Mouse (Mus musculus): ENCODE data around the gene Fam76b.
"Not testable (repeated sequence)": the region's sequence is repeated elsewhere in the genome, so short reads cannot be mapped to it uniquely, and the experiment has no call there.

The Fam76b gene

DNA sequence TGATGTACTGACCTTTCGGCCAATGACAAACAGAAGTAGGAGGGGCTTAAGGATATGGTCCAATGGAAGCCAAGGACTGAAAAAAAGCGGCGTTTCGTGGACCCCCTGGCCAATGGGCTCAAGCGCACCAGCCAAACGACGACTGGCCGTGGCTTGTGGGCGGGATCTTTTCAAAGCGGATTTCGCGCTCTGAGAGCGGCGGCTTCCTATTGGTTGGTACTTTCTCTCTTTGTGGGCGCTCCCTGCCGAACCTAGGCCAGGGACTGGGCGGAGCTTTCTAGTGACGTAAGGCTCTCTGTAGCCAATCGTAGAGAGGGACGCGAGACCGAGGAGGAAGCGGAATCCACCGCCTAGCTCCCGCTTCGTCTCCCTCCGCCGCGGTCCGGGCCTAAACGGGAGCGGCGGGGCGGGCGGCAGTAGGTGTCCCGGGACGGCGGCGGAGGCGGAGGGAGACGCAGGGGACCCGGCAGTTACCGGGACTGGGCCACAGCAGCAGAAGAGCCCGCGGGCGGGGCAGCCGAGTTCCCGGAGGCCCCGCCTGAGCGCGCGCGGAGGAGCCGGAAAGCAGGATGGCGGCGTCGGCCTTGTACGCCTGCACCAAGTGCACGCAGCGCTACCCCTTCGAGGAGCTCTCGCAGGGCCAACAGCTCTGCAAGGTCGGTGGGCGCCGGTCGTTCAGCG lies at the start of gene Fam76b:
TSS of gene Fam76b (plus strand) at position 311 of the 681 bp plus-strand sequence.
- peak; percentile 98 to 99 for DNase-seq

DNA sequence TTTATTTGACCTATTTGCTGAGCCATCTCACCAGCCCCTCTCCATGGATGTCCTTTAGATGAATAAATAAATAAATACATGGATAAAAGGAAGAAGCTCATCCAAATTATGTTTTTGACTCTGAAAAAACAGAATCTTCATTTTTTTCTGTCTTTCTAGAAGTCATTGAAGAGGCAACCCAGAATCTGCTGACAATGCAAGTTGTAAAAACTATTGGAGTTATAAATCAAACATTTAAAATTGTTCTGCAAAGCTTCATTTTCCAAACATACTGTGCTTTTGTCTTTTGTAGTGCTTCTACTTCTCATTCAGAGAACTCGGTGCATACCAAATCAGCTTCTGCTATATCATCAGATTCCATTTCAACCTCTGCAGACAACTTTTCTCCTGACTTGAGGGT lies 45.5 kb upstream of the Fam76b start:
- DNase-seq: no peak

DNA sequence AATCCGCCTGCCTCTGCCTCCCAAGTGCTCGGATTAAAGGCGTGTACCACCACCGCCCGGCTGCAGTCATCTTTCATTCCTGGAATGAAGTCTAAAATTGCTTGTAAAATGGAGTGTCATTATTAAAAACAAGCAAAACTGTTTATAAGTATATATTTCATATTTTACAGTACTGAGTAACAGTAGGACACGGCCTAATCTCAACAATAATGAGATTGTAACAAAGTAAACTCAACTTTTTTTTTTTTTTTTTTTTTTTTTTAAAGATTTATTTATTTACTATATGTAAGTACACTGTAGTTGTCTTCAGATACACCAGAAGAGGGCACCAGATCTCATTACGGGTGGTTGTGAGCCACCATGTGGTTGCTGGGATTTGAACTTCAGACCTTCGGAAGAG lies 36.7 kb upstream of the Fam76b start:
- not testable (repeated sequence) for DNase-seq

DNA sequence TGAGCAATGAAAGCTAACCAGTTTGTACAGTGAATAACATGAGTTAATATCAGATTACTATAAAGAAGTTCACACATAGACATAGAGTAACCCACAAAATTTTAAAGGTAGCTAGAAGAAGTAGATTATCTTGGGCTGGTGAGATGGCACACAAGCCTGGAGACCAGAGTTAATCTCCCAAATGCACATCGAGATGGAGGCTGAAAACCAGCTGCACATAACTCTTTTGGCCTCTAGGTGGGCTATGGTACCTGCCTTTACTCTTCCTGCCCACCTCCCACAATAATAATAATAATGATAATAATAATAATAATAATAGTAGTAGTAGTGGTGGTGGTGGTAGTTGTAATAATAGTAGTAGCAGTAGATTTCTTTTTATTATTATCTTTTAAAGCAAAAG lies 33.2 kb upstream of the Fam76b start:
- DNase-seq: no peak

DNA sequence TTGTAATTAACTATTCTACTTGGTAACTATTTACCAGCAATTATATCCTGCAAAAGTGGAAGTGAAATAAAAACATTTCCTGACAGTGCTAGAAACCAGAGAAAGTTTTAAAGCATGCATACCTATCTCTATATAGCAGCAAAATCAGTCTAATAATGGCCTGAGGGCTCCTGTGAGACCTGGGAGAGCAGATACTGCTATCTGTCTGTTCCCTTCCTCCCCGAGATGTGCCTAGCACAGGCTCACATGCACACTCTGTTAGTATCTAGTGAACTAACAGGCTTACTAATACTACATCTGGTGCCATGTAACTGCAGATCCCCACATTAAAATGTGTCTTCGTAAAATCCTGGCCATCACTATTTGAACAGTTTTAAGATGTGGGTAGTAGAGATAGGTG lies 32.8 kb upstream of the Fam76b start:
- no peak for DNase-seq

DNA sequence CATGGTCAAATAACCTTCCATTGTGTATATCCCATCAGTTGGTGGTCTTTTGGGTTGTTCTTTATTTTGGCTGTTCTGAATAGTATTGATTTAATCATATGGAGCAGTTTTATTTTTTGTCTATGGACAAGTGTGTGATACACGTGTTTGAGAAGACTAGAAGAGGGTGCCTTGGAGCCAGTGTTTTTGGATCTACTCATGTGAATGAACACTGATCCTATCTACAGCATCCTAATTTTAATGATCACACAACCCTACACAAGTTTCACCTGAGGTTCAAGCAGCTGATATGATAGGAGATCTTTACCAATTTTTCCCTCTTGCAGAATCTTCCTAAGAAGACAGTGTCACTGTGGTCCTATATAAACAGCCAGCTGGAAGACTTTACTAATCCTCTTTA lies 23.0 kb upstream of the Fam76b start:
- DNase-seq: no peak

DNA sequence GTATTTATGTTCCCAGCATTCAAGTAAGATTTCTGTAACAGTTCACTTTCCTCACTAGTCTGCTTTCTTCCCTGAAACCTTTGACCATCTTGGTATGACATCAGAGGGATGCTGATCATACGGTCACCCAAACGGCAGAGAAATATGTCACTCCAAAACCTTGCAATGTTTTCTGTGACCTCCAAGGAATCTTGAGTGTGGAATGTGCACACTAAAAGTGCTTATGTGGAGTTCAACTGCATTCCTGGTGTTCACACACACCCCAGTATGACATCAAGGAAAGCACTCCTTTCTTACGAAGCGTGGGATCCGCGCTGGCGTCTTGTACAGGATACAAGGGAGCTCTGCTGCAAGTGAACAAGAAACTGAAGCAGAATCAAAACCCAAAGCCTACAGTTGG lies 20.7 kb upstream of the Fam76b start:
- no peak for DNase-seq

DNA sequence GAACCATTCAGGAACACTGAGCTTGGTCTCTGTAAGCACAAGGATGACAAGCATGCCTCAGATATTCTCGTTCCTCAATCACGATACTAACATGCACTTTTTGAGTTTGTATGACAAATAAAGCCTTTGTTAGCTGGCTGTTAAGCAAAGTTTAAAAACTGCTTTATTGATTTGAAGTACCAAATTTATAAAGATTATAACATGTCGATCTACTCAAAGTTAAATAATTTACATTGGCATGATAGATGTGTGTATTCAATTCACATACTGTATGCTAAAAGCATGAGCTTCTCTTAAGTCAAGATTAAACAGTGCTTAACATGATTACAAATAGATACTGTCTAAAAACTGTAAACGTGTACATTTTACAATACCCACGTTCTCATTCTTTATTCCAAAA lies 19.9 kb upstream of the Fam76b start:
- no peak for DNase-seq

DNA sequence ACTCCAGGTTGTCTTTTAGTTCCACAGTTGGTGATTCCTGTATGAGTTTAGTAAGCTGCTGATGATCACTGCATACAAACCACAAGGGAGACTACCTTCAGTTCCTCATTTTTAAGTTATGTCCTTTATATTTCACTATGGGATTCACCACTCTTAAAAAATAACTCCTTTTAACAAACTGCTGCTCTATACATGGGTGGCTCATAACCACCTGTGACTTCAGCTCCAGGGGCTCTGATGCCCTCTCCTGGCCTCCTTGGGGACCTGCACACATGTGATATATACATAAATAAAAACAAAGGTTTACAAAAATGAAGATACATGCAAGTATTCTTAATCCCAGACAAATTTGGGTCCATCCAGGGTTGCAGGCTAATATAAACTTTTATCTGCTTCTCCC lies 17.6 kb upstream of the Fam76b start:
- DNase-seq: no peak

DNA sequence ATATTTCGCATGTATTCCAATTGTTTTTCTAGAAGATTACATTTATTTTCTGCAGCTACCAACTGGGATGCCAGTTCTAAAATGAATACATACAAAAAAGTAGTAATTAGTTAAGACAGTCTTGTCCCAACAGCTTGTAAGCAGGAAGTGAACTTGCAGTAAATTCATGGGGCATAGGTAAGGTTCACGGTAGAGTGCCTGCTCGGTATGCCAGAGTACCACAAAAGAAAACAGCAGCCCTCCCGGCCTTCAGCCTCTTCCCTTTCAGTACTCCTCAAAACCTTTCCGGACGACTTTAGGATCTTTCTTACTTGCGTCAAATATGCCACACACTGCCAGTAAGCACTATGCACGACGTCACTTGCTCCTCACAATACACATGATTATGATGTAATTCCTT lies 9.1 kb upstream of the Fam76b start:
- no peak for DNase-seq

DNA sequence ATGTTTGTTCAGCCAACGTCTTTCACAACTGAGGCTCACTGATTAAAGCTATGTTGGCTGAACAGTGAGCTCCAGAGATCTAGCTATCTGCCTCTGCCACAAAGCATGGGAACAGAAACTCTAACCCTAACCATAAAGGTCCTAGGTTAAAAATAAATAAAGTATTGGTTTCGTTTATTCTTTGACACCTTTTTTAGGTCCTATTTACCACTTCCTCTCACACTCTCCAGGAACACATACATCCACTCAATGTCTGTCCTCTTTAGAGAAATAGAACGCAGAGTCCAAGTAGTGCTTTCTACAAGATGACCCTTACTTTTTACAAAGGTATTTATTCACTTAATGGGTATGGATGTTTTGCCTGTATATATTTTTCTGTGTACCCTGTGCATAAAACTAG lies 6.7 kb upstream of the Fam76b start:
- no peak for DNase-seq

DNA sequence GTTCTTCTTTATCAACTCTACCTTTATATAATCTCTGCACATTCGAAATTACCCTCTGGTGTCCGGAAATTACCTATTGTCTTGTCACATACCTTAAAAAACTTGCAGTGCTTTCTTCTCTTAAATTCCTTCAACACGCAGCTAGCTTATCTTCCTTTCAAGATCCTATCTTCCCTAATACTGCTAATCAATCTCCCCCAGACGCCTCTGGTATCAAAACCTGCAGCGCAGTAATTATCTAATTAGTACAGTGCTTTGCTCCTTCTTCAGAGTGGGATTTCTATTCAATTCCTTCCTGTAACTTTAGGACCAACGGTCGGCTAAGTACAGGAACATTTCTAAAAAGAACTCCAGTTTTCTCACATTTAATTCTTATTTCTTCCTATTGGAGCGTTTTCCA lies 1.6 kb upstream of the Fam76b start:
- no peak for DNase-seq

DNA sequence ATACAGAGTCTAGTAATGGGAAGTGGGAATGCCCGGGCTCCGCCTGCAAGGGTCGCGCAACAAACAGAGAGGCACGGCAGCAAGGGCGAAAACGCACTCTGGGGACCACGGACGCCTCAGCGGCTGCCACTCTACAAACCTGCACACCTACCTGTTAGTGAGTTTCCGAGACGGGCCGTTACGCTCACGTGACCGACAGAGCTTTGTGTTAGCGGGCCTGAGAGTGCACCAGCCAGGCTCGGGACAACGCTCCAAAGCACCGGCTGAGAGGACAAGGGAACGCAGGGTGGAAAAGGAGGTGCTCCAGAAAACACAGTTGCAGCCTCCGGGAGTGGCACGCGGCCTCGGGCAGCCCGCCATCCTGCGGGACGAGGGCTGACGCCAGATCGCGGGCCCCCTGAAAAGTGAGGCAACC lies 1.1 kb upstream of the Fam76b start:
- no peak for DNase-seq

DNA sequence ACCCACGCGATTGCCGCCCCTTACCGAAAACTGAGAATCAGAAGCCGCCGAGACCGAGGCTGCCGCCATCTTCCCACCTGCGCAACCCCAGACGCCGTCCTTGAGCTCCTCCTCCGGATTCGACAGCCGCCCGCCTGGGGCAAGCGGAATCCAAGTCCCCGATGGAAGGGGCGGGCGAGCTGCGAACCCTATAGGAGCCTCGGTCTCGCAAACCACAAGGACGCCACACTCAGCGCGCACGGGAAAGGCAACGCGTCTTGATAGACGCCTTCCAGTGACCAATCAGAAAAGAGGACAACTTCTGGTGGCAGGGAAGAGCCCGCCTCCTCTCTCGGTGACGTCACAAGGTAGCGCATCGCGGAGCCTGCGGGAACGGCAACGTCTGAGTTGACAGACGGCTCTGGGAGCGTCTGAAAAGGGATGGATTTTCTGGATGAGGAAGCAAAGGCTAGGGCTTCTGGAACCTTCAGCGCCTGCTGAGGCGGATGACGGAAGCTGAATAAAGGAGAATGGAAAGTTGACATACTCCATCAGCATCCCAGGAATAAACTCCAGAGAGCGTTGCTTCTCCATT lies 597 bp upstream of the Fam76b start, which contains the start of gene Cep57:
TSS of gene Cep57 (minus strand) at position 276 of the 574 bp plus-strand sequence.
- DNase-seq: peak; percentile 95 to 96

DNA sequence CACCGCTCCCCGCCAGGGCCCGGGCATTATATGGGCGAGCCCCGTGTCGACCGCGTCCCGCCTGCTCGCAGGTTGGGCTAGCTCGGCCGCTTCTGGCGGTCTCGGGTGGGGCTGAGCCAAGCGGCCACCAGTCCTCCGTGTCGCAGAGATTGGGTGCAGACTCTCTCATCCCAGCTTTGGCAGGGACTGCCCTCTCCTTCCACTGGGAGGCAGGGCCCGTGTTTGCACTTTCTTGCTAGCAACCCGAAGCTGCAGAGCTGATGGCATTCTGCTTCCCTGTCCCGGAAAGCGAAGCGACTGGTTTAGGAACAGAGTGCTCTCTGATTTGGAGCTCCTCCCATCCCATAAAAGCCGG lies 548 bp downstream of the Fam76b start:
- DNase-seq: no peak

DNA sequence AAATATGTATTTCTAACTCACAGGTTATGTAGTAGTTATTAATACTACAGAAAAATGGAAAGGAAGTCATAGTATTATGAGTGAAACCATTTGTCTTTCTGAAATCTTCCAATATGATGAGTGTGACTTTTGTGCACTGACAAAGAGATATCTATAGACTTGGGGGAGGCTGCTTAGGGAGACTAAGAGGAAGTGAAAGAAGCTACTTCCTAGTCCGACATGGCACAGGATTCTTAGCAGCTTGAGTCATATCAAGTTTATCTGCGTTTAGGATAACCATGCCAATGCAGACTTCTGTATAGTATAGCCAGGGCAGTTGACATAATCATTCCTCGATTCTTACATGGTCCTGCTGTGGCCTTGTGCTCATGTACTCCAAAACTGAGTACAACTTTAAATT lies 7.7 kb downstream of the Fam76b start:
- DNase-seq: no peak

DNA sequence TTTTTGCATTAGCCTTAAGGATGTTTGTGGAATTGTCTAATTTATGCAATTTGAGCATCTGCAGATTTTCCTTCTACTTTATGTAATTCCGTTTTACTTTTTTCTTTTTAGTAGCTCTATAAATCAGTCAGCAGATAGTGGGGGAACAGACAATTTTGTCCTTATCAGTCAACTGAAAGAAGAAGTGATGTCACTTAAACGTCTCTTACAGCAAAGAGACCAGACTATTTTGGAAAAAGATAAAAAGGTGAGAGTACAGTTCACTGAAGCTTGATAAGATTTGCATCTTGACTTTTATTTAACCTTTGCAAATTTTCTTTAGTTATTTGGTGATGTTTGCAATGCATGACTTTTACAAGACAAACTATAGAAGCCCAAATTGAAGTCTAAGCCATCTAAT lies 9.2 kb downstream of the Fam76b start:
- no peak for DNase-seq

DNA sequence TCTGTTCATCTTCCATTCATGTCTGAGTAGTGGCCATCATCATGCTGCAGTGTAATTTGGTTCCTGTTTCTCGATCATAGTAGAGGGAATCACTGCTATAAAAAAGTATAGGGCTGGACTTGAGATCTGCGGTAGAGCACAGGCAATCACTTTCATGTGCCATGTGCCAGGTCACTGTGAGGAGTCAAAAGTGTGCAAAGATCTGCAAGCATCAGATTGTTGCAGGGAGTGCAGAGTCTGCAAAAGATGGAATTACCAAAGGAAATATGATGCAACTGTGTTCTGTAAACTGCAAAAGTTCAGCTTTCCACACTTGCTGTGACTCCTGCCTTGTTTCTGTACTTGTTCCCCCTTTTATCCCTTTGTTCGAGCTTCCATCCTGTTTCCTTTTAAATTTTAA lies 20.1 kb downstream of the Fam76b start:
- no peak for DNase-seq

DNA sequence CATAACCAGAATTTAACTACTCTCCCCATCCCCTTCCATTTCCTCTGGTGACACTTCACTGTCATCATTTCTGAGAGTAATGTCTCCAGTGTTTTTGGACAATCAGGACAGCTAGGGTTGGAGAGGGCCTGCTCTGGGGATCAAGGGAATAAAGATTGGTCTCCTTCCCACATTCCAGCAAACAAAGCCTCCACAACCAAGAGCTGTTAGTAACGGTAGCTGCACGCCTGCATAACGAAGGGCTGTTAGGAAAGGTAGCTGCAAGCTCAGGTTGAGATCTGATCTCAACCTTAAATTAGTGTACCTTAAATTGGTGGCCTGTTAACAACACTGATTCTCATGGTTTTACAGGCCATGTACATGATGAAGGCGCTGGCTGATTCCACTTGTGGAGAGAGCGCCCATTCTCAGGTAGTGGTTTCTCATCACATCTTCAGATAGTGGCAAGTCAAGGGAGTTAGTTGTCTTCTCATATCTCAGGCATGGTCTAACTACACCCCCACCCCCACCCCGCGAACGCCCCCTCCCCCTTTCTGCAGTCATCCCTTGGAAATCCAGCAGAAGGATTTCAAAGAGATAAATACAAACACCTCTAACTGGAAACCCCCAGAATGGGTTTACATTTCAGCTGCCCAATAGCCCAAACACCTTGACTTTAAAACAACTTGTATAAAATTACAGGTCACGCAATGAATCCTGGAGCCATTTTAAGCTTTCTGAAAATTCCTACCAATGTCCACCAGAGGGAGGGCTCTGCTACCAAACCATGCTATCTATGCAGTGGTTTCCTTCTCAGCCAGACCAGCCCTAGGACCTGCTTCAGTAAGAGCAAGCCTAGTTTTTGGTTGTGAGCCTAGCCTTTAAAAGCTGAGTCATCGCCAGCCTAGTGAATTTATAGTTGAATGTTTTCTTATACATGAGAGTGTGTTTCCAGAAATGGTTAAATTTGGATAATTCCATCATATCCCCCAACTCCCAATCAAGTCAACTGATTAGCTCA lies 21.3 kb downstream of the Fam76b start:
- DNase-seq: peak in 1 of 2 experiments; percentile 22

DNA sequence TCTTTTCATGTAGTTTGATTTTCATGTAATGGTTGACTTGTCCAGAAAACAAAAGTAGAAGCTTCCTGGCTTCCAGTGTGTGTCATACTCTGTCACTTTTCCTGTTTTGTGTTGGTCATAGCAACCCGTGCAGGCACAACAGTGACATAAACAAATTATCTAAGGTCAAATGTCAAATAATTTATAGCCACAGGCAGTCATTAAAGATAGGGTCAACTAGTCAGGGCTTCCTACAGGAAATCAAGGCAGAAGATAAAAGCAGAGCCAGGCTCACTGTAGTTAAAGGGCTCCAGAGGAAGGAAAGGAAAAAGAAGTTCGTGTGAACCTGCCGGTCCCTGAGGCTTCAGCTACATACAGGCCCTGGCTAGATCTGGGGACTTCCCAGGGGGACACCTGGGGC lies 26.4 kb downstream of the Fam76b start:
- DNase-seq: no peak

DNA sequence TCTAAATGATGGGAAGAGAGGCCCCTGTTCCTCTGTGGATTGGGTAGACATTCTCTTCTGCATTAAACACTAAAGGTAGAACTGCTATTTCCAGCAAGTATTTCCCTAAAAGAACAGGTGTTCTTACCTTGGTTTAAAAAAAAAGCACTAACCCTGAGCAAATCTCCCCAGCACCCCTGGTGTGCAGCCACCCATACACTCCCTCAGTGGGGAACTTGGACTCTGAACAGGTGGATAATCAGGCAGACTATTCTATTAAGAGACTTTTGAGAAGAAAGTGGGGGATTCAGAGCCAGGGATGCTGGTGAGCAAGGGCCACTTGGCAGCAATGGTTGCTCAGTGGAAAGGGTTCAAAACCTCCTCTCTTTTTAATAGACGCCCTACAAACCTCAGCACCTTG lies 28.7 kb downstream of the Fam76b start:
- DNase-seq: no peak

DNA sequence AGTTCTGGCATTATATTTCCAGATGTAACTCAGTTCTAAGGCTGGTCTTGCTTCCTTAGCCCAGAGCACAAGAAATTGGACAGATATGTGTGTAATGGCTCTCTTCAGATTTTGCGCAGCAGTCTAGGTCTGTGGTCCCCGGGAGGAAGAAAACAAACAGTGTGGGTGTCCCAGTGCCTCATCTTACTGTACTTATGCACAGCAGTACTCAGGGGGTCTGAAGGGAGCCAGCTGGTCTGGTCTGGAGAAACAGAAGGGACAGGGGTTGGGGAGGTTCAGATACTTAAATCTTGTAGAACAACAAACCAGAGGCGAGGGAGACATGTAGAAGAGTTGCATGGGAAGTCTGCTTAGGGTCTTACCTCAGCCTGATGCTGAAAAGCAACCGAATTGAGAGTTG lies 29.3 kb downstream of the Fam76b start:
- no peak for DNase-seq

DNA sequence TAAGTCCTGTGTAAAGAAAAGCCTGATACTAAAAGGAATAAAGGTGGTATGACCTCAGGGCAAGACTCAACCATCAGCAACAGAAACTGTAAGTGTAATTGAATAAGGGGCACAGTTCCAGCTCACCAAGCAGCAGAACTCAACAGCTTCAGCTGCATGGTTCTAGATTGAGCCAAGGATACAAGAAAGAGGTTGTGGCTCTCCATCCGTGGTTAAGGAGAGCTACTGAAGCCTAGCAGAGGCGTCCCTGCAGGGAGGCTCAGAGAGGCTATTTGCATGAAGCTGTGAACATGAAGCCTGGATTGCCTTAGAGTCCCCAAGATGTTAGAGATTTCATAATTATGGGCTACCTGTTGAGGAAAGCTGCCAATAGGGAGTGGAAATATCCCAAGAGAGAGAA lies 40.1 kb downstream of the Fam76b start:
- no peak for DNase-seq

DNA sequence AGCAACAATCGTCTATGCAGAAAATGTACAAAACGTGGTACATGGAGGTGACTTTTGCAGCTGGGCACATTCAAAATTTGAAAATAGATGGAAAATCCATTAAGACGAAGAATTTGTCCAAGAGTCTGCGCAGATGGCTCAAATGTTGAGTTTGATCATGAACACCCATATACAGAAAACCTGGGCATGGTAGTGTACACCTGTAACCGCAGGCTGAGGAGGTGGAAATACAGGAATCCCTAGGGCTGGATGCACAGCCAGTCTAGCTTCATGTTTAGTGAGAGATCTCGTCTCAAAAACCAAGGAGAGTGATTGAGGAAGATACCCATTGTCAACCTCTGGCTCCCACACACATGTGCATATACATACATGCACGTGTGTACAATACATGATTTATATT lies 44.1 kb downstream of the Fam76b start:
- DNase-seq: no peak
